In the genomic region with DNA sequence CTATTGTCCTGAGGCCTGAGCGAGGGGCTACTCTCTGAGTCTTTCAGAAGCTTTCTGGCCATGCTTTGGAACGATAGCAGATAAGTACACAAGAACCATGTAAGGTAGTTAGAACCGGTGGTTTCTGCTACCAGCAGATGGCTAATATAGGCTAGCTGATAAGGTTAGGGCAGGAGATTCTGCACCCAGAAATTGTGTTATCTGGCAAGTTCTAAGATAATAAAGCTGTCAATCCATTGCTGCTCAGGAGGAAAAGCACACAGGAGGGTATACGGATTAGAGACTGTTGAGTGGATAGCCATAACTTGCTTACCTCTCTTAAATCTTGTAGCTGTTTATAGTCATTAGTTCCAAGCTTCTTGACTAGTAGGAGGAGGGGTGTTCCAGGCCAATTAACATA, we compare ENCODE assay signal across 6 mouse cellular contexts. TPM values are rescaled to one million over a fixed set of nuclear protein-coding genes. Genes with fewer than 3 reads are reported as not detected.
DNase-seq lines count a peak whose midpoint lies in the region; ATAC-seq and TF ChIP-seq lines count a peak whose summit lies in the region.
"Not testable (repeated sequence)": the region's sequence is repeated elsewhere in the genome, so short reads cannot be mapped to it uniquely, and the experiment has no call there.

No protein-coding gene starts in this region.

- H3K4me3 ChIP-seq in G1E (ENCODE audit: low read depth, low read length); liver, embryonic 11.5 days (ENCODE audit: low read depth, low read length); liver, embryonic 14.5 days (ENCODE audit: insufficient read depth in 1 of 2, low read depth in 2 of 2, low read length in 2 of 2); liver, postnatal 0 days (ENCODE audit: low read depth, low read length): not testable (repeated sequence)

- TF ChIP-seq CTCF in G1E (IDR thresholded peaks at IDR 0.05; ENCODE audit: low read depth, low read length); liver, embryonic 14.5 days (IDR thresholded peaks at IDR 0.05; ENCODE audit: low read depth); liver, postnatal 0 days (IDR thresholded peaks at IDR 0.05; ENCODE audit: low read depth): not testable (repeated sequence)

- H3K4me1 ChIP-seq in G1E (ENCODE audit: insufficient read depth, low read depth, low read length); liver, embryonic 11.5 days (replicated peaks; ENCODE audit: control insufficient read depth, insufficient read depth, low read length); liver, embryonic 14.5 days (replicated peaks; ENCODE audit: control insufficient read depth in 2 of 2, insufficient read depth in 2 of 2, low read length in 1 of 2); liver, postnatal 0 days (ENCODE audit: insufficient read depth): not testable (repeated sequence)

- TF ChIP-seq EP300 in liver, embryonic 14.5 days (IDR thresholded peaks at IDR 0.05; ENCODE audit: low read depth), result peak; percentile 61
- TF ChIP-seq EP300 in liver, postnatal 0 days (IDR thresholded peaks at IDR 0.05; ENCODE audit: low read depth), result peak; percentile 71; the same call in 1 of the 2 replicates

- ATAC-seq in G1E (ENCODE audit: extremely low read depth, insufficient number of reproducible peaks, low FRiP score, poor library complexity, severe bottlenecking), result peak; percentile 40
- ATAC-seq in erythroid progenitor cell, adult 5-6 weeks (replicated peaks; ENCODE audit: low FRiP score, poor library complexity, severe bottlenecking), result 0 out of 2 replicates have a peak, but pooled peaks have one; percentile 14
- peak; percentile 83 for ATAC-seq in liver, embryonic 11.5 days (replicated peaks; ENCODE audit: low FRiP score)
- ATAC-seq in liver, embryonic 14.5 days (ENCODE audit: insufficient read depth), result peak; percentile 88
- peak; percentile 56 for ATAC-seq in liver, postnatal 0 days

- not testable (repeated sequence) for H3K9ac ChIP-seq in liver, embryonic 11.5 days (ENCODE audit: low read depth, low read length); liver, embryonic 14.5 days (replicated peaks); liver, postnatal 0 days (replicated peaks)

- not testable (repeated sequence) for H3K36me3 ChIP-seq in G1E (replicated peaks); liver, embryonic 11.5 days (ENCODE audit: control insufficient read depth, insufficient read depth, low read length); liver, embryonic 14.5 days (replicated peaks; ENCODE audit: control insufficient read depth, insufficient read depth, low read depth); liver, postnatal 0 days (replicated peaks; ENCODE audit: insufficient read depth, low read length)

- H3K4me2 ChIP-seq in liver, embryonic 11.5 days; liver, embryonic 14.5 days (ENCODE audit: low read depth); liver, postnatal 0 days (ENCODE audit: low read depth, low read length): not testable (repeated sequence)

- H3K27ac ChIP-seq in liver, embryonic 11.5 days (ENCODE audit: low read depth, low read length); liver, embryonic 14.5 days; liver, postnatal 0 days (ENCODE audit: low read depth): not testable (repeated sequence)

- not testable (repeated sequence) for H3K9me3 ChIP-seq in G1E (replicated peaks); liver, embryonic 11.5 days (ENCODE audit: control insufficient read depth, low read length); liver, embryonic 14.5 days (ENCODE audit: control insufficient read depth, low read length); liver, postnatal 0 days (ENCODE audit: low read length)

- H3K27me3 ChIP-seq in G1E (ENCODE audit: insufficient read depth, low read length); liver, embryonic 11.5 days (replicated peaks; ENCODE audit: control insufficient read depth, insufficient read depth, low read length); liver, embryonic 14.5 days (ENCODE audit: control insufficient read depth, insufficient read depth, low read length); liver, postnatal 0 days (ENCODE audit: insufficient read depth, low read length): not testable (repeated sequence)

- WGBS in liver, embryonic 11.5 days, result 47% methylated on average over 4 of the region's 4 CpGs
- 13% methylated on average over 4 of the region's 4 CpGs for WGBS in liver, embryonic 14.5 days (ENCODE audit: insufficient replicate concordance)
- WGBS in liver, postnatal 0 days (ENCODE audit: insufficient replicate concordance), result 39% methylated on average over 4 of the region's 4 CpGs

- not testable (repeated sequence) for DNase-seq in G1E (ENCODE audit: low spot score); liver, embryonic 11.5 days (ENCODE audit: low spot score); liver, postnatal 0 days
- DNase-seq in c-Kit-positive CD71-positive TER-119-negative erythroid progenitor cells, embryonic 14.5 days (ENCODE audit: low read depth), result peak; percentile 19
- DNase-seq in liver, embryonic 14.5 days (ENCODE audit: low read depth in 3 of 3, low spot score in 3 of 3), result peak in 1 of 3 experiments; percentile 5

RNA-seq across cellular contexts. Expression of gene Rsph3a, which starts 17.9 kb away (rescaled TPM):
- total RNA-seq in G1E (2014; fragmentation: Nextera tagmentation) (13.5 and 18.7 TPM in 2 replicates), G1E (2017) (11.7 and 14.1 TPM in 2 replicates)
- 10.3 and 10.5 TPM in 2 replicates for polyA plus RNA-seq in G1E (2012)
- total RNA-seq in erythroid progenitor cell, adult 5-6 weeks (2015; ENCODE audit: low replicate concordance), result 27.8 and 39.0 TPM in 2 replicates
- total RNA-seq in erythroid progenitor cell, adult 5-6 weeks (2017; ENCODE audit: low replicate concordance), result 1.5 and 19.5 TPM in 2 replicates
- polyA plus RNA-seq in liver, embryonic 11.5 days (2014; fragmentation: Nextera tagmentation; extraction: Ambion mirVana), result 31.7 and 34.5 TPM in 2 replicates
- 8.2 and 14.3 TPM in 2 replicates for polyA plus RNA-seq in liver, embryonic 14.5 days (2012; rRNA removed)
- 17.2 and 19.1 TPM in 2 replicates for polyA plus RNA-seq in liver, embryonic 14.5 days (2014; fragmentation: Nextera tagmentation; extraction: Ambion mirVana)
- polyA plus RNA-seq in liver, postnatal 0 days (2015; fragmentation: Nextera tagmentation; extraction: Ambion mirVana), result 16.0 and 16.2 TPM in 2 replicates

RNA-seq across cellular contexts. Expression of gene Tagap, which starts 37.5 kb away (rescaled TPM):
- total RNA-seq in G1E (2014; fragmentation: Nextera tagmentation) (7.7 and 12.0 TPM in 2 replicates), G1E (2017) (6.1 and 7.6 TPM in 2 replicates)
- polyA plus RNA-seq in G1E (2012), result 0.36 and 0.38 TPM in 2 replicates
- 3.4 and 14.8 TPM in 2 replicates for total RNA-seq in erythroid progenitor cell, adult 5-6 weeks (2015; ENCODE audit: low replicate concordance)
- total RNA-seq in erythroid progenitor cell, adult 5-6 weeks (2017; ENCODE audit: low replicate concordance), result 3.1 and 4.4 TPM in 2 replicates
- polyA plus RNA-seq in liver, embryonic 11.5 days (2014; fragmentation: Nextera tagmentation; extraction: Ambion mirVana), result 0.48 and 0.53 TPM in 2 replicates
- 0.79 and 0.90 TPM in 2 replicates for polyA plus RNA-seq in liver, embryonic 14.5 days (2012; rRNA removed)
- polyA plus RNA-seq in liver, embryonic 14.5 days (2014; fragmentation: Nextera tagmentation; extraction: Ambion mirVana), result 1.3 and 1.6 TPM in 2 replicates
- polyA plus RNA-seq in liver, postnatal 0 days (2015; fragmentation: Nextera tagmentation; extraction: Ambion mirVana), result 1.5 TPM in 2 replicates

Comparison
In these comparisons a context has a peak if more than half of its experiments do, and no peak if none do; other contexts are left out.
1. ATAC-seq: peak in every context shown above with its lines; median percentile 88 in liver, embryonic 14.5 days; 83 in liver, embryonic 11.5 days; 56 in liver, postnatal 0 days; 40 in G1E; 14 in erythroid progenitor cell, adult 5-6 weeks.